Mouse (Mus musculus) adrenal gland (tissue): ENCODE measurements around the gene Rrm2.
"Not testable (repeated sequence)": the region's sequence is repeated elsewhere in the genome, so short reads cannot be mapped to it uniquely, and the experiment has no call there.

ENCODE experiments used
- intact Hi-C: fragments of 180-260 bp; cut with DNase I; formaldehyde crosslinking; loops from one replicate; pipeline ENCODE4 v1.15.1; 2025
- long read RNA-seq, 2 experiments: library from polyadenylated mRNA; unstranded; transcript quantifications; one replicate each; pipeline ENCODE4 v2.0.0; 2020; ENCODE audit warnings: borderline replicate concordance in 1 of 2; ENCODE audit not compliant: insufficient replicate concordance in 1 of 2

Gene Rrm2
- long read RNA-seq, experiment 1, transcript Rrm2-201 (10 exons, 2,193 nt), result major isoform, 5 of 6 reads
- long read RNA-seq, experiment 1, partial matches to known transcripts, result 0 of 6 reads
- long read RNA-seq, experiment 1, other reads (novel, unspliced or antisense), result 1 of 6 reads
- long read RNA-seq, experiment 2, partial matches to known transcripts, result 0 of 5 reads
- long read RNA-seq, experiment 2, other reads (novel, unspliced or antisense), result 1 of 5 reads

- intact Hi-C loops, result loop anchor here (5.0 kb wide), 1 partner anchor 56 kb away; the partner anchor contains the start of gene Klf11
Observed at GRCm38 (mm10) chr12:24707954-24708823, at the start of gene Rrm2. Gene Rrm2, plus strand, starts transcription at chr12:24708241.

- intact Hi-C loops, result no loop called here
Observed at GRCm38 (mm10) chr12:24658998-24659397, 49.0 kb upstream of the Rrm2 start.

- intact Hi-C loops, result no loop called here
Observed at GRCm38 (mm10) chr12:24659923-24660322, 48.1 kb upstream of the Rrm2 start.

DNA sequence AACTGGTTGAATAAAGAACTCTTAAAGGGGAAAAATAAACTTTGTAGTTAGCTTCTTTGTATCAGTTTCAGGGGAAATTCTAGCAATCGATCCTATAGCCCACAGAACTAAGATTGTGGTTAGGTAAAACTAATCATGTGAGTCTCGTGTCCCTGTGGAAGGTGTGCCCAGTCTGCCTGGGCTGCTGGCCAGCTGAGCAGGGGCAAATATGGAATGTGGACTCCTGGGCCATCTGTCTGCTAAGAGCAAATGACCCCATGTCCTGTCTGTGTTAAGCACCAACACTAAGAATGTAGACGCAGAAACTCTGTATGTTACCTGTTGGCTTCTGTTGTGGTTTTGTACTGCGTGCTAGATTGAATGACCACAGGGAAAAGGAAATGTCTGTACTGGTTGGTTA lies 46.9 kb upstream of the Rrm2 start:
- intact Hi-C loops, result no loop called here

DNA sequence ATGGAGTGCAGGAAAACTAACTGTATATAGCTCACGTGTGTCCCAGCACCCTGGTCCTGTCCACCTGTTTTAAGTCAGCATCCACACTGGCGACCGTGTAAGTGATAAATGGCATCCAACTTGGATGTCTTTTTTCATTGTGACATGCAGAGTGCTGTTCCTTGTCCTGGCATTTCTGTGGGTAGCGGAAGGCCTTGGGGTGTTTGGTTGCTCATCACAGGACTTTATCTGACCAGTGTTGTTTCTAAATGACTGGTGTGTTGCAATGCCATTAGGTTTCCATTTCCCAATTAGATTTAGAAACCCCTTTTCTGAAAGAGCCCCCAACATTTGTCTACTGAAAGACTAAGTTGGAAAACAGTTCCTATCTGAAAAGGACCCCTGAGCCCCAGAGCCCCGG lies 45.9 kb upstream of the Rrm2 start:
- intact Hi-C loops, result no loop called here

- intact Hi-C loops, result no loop called here
Observed at GRCm38 (mm10) chr12:24680096-24680491, 27.9 kb upstream of the Rrm2 start.

DNA sequence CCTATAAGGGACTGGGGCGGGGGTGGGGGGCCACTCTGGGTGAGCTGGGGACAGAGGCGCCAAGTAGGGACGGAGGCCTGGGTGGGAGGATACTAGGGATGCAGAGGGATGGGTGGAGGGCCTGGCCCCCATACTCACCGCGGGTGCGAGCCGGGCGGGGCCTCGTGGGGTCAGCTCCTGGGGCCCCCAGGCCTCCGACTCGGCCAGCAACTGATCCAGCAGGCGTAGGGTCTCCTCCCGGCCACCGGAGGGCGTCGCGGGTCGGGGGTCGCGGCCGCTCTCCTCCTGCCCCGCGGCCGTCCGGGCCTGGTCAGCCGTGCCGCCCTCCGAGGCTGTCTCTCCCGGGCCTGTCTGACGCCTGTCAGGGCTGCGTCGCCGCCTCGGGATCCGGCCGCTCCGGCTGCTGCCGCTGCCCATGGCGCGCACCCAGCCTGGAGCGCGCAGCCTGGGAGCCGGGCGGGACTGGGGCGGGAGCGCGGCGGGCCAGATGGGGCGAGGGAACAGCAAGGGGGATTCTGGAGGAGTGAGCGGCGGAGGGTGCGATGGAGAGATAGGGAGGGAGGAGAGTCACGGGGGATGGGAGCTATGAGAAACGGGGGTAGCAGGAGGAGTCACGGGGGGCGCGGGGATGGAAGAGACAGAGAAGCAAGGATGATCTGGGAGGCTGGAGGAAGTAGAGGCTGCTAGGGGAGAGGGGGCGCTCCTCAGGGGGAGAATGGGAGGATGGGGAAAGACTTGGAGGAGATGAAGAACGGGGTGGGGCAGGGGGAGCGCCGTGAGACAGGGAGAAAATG lies 27.4 kb upstream of the Rrm2 start:
- intact Hi-C loops, result no loop called here

GRCm38 (mm10) chr12:24681286-24682023 lies 26.6 kb upstream of the Rrm2 start, which contains the start of gene Cys1:
Gene Cys1, minus strand, starts transcription at chr12:24681813.
- intact Hi-C loops, result no loop called here

DNA sequence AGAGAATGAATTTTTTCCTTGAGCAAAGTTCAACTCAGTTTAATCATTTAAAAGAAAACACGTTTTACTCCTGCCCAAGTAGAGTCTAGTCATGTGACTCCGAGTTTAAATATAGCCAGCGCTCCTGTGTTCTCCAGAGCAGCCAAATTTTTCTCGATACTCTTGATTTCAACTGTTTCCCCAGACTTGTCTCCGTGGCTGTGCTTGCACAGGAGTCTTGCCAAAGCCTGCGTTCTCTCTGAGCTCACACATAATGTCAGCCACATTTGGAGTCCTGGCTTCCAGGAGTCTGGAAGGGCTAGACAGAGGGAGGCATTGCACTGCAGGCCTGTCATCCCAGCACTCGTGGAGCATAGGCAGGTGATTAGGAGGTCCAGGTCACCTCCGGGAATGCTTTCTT lies 25.5 kb upstream of the Rrm2 start:
- intact Hi-C loops, result no loop called here

DNA sequence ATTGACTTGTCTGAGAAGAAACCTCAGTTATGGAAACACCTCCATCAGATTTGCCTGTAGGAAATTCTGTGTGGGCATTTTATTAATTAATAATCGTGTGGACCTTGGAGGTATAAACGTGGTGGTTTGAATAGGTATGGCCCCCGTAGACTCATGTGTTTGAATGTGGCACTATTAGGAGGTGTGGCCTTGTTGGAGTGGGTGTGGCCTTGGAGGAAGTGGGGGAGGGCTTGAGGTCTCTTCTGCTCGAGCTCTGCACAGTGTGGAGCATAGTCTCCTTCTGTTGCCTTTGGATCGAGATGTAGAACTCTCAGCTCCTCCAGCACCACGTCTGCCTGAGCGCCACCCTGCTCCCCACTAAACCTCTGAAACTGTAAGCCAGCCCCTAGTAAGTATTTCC lies 24.6 kb upstream of the Rrm2 start:
- intact Hi-C loops, result no loop called here

- intact Hi-C loops, result loop anchor here (5.0 kb wide), 1 partner anchor 64 kb away; no protein-coding TSS in a partner anchor
Observed at GRCm38 (mm10) chr12:24686038-24686695, 21.9 kb upstream of the Rrm2 start.

- intact Hi-C loops, result loop anchor here (5.0 kb wide), 1 partner anchor 65 kb away; no protein-coding TSS in a partner anchor
Observed at GRCm38 (mm10) chr12:24686696-24687346, 21.2 kb upstream of the Rrm2 start.

- intact Hi-C loops, result no loop called here
Observed at GRCm38 (mm10) chr12:24690351-24690750, 17.7 kb upstream of the Rrm2 start.

GRCm38 (mm10) chr12:24696500-24697483 lies 11.2 kb upstream of the Rrm2 start:
- intact Hi-C loops, result loop anchor here (2.0 kb wide), 2 partner anchors 22 to 94 kb away; no protein-coding TSS in a partner anchor

DNA sequence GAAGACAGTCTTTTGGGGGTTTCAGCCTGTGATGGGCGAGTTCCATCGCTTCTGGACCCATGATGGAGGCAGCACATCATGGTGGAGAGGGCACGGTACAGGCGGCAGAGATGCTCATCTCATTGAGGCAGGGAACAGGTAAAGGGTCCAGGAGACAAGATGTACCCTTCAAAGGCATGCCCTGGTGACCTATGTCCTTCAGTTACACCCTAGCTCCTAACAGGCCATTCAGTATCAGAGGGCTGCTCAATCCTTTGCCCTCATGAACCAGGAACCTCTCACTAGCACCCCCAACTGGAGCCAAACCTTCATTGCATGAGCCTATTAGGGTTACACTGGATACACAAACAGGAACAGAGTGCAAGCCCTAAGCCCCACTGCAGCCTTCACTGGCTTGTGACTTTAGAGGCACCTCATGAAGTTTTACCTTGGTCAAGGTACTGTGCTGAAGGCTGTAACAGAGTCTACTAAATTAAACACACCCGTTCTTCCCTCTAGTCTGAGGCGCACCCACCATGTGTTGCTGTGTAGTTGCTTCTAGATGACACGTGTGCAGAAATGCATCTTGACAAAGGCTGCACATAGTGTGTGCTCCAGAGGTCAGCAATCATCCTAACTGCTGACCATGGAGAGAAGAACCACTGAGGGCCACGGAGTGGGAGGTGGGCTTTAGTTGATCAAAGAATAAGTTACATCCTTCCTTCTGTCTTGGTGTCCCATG lies 10.4 kb upstream of the Rrm2 start:
- intact Hi-C loops, result loop anchor here (2.0 kb wide), 3 partner anchors 23 to 227 kb away; no protein-coding TSS in a partner anchor

DNA sequence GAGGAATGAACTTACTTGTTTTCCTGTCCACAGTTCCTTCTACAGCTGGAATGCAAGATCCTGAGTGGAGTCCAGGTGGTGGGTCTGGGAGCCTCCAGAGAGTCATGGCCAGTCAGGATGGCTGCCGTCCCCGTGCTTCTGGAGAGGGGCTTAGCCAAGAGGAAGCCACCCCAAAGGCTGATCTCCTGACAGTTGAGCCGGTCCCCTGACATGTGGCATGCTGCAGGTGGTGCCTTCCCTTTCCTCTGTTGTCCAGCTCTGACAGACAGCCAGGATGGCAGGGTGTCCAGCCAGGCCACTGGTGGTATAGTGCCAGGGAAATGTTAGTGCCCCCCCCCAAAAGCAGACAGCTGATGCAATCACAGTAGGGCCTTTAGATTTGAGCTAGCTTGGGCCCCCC lies 9.5 kb upstream of the Rrm2 start:
- intact Hi-C loops, result loop anchor here (2.0 kb wide), 1 partner anchor 228 kb away; no protein-coding TSS in a partner anchor

- intact Hi-C loops, result loop anchor here (2.0 kb wide), 1 partner anchor 229 kb away; no protein-coding TSS in a partner anchor
Observed at GRCm38 (mm10) chr12:24699578-24699977, 8.5 kb upstream of the Rrm2 start.

DNA sequence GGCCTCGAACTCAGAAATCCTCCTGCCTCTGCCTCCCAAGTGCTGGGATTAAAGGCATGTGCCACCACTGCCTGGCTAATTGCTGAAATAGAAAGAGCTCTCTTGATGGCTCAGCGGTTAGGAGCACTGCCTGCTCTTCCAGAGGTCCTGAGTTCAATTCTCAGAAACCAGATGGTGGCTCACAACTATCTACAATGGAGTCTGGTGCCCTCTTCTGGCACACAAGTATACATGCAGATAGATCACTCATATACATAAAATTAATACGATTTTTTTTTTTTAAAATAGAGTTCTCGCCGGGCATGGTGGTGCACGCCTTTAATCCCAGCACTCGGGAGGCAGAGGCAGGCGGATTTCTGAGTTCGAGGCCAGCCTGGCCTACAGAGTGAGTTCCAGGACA lies 6.4 kb upstream of the Rrm2 start:
- intact Hi-C loops, result not testable (repeated sequence)
